Mouse (Mus musculus) midbrain, embryonic 12.5 days (tissue): ENCODE data around the gene Atp13a3. TPM values are rescaled to one million over a fixed set of nuclear protein-coding genes. Genes with fewer than 3 reads are reported as not detected.

Experiments used
- ATAC-seq: fragments of 200-750 bp; cut with Nextera tagmentation; 2 replicates; pipeline ENCODE4 v1.8.0; 2017; ENCODE audit warnings: low read depth, moderate TSS enrichment, moderate library complexity; ENCODE audit not compliant: low FRiP score
- H3K27ac ChIP-seq: fragments of 300-500 bp; sonication (generic); replicated peaks from 2 replicates; pipeline ENCODE4 v1.5.1; 2016; ENCODE audit warnings: mild to moderate bottlenecking
- H3K27me3 ChIP-seq: fragments of 300-500 bp; sonication (generic); 2 replicates; pipeline ENCODE4 v1.6.1; 2016; ENCODE audit warnings: mild to moderate bottlenecking
- H3K36me3 ChIP-seq: fragments of 300-500 bp; sonication (generic); 2 replicates; pipeline ENCODE4 v1.6.1; 2016
- H3K4me1 ChIP-seq: fragments of 300-500 bp; sonication (generic); 2 replicates; pipeline ENCODE4 v1.6.1; 2016
- H3K4me2 ChIP-seq: fragments of 300-500 bp; sonication (generic); replicated peaks from 2 replicates; pipeline ENCODE4 v1.6.1; 2016; ENCODE audit warnings: mild to moderate bottlenecking, moderate library complexity
- H3K4me3 ChIP-seq: fragments of 300-500 bp; sonication (generic); 2 replicates; pipeline ENCODE4 v1.5.1; 2016; ENCODE audit warnings: mild to moderate bottlenecking
- H3K9ac ChIP-seq: fragments of 300-500 bp; sonication (generic); replicated peaks from 2 replicates; pipeline ENCODE4 v1.6.1; 2016; ENCODE audit warnings: mild to moderate bottlenecking, moderate library complexity
- H3K9me3 ChIP-seq: fragments of 300-500 bp; sonication (generic); 2 replicates; pipeline ENCODE4 v1.6.1; 2016; ENCODE audit warnings: mild to moderate bottlenecking
- WGBS: fragments of 180-500 bp; shearing (Covaris S2); methylation state at CpG from one replicate; pipeline ENCODE4 v1.1.7; 2016; 5-methylcytosine and 5-hydroxymethylcytosine counted together
- polyA plus RNA-seq: library from polyadenylated mRNA; unstranded; fragments of >200 nt; fragmentation: Nextera tagmentation; extraction: Ambion mirVana; gene quantifications from 2 replicates; pipeline ENCODE4 v1.2.1, GENCODE M21; 2016

Atp13a3 gene
- polyA plus RNA-seq, 1 experiment from 2014 or later: 11.4 TPM

DNA sequence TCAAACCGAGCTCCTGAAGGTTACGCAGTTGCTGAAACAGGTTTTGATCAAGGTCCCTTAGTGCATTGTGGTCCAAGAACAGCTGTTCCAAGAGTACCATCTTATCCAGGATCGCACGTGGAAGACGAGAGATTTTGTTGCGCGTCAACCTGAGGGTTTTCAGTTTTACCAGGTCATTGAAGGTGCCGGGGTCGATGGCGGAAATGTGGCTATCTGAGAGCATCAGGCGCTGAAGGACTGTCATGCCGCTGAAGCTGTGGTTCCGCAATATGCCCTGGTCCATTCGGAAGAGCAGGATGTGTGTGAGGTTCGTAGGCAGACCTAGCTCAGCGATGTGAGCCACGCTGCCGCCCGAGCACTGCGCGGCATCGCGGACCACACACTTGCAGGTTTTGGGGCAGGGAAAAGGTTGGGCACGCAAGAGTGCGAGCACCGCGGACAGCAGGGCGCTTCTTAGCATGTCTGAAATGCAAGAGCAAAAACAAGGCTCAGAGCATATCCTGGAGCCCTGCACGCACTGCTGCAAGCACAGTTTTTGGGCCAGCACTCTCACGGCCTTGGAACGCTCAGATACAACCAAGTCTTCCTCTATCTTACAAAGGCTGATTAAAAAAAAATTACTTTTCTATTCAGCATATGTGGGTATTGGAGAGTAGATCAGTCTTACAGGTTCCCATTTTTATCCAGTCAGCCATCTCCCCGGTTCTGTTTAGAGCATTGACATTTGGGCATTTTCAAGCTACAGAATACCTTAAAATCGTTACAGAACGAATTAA lies 96.2 kb downstream of the Atp13a3 start:
- H3K36me3 ChIP-seq: no peaks in the 10 kb centered on the region
- no peak for ATAC-seq
- peaks cover 68% of the 10 kb centered on the region for H3K27me3 ChIP-seq
- H3K4me1 ChIP-seq: peaks cover 19% of the 10 kb centered on the region
- H3K9ac ChIP-seq: no peak overlapping the region
- 4% methylated on average over 34 of the region's 34 CpGs for WGBS
- H3K27ac ChIP-seq: no peak overlapping the region
- H3K9me3 ChIP-seq: no peaks in the 10 kb centered on the region
- peak overlapping the region; percentile 59 for H3K4me3 ChIP-seq
- peak overlapping the region; percentile 99 for H3K4me2 ChIP-seq

GRCm38 (mm10) chr16:30308616-30309394 lies 97.0 kb downstream of the Atp13a3 start:
- Histone ChIP-seq H3K9me3 (no peaks in the 10 kb centered on the region), H3K4me1 (peaks cover 19% of the 10 kb centered on the region), H3K27ac (no peak overlapping the region), H3K4me2 (peak overlapping the region; percentile 99), H3K4me3 (peak overlapping the region; percentile 59), H3K9ac (peak overlapping the region; percentile 56), H3K27me3 (peaks cover 75% of the 10 kb centered on the region), H3K36me3 (no peaks in the 10 kb centered on the region)
- ATAC-seq: peak; percentile 47; the same call in 1 of the 2 replicates
- WGBS: under 1% methylated on average over 72 of the region's 72 CpGs

GRCm38 (mm10) chr16:30307961-30308615 lies 97.7 kb downstream of the Atp13a3 start:
- H3K9ac ChIP-seq: peak overlapping the region; percentile 56
- no peak overlapping the region for H3K27ac ChIP-seq
- H3K4me1 ChIP-seq: peaks cover 19% of the 10 kb centered on the region
- ATAC-seq: 0 out of 2 replicates have a peak, but pooled peaks have one; percentile 27
- H3K27me3 ChIP-seq: peaks cover 82% of the 10 kb centered on the region
- H3K9me3 ChIP-seq: no peaks in the 10 kb centered on the region
- 14% methylated on average over 29 of the region's 29 CpGs for WGBS
- H3K36me3 ChIP-seq: no peaks in the 10 kb centered on the region
- H3K4me3 ChIP-seq: peak overlapping the region; percentile 59
- peak overlapping the region; percentile 99 for H3K4me2 ChIP-seq

- Histone ChIP-seq H3K36me3 (no peaks in the 10 kb centered on the region), H3K9ac (no peak overlapping the region), H3K27me3 (peaks cover 88% of the 10 kb centered on the region), H3K27ac (no peak overlapping the region), H3K4me1 (peaks cover 19% of the 10 kb centered on the region), H3K9me3 (no peaks in the 10 kb centered on the region), H3K4me2 (no peak overlapping the region), H3K4me3 (no peak overlapping the region)
- 52% methylated on average over 12 of the region's 12 CpGs for WGBS
- ATAC-seq: no peak
Observed at GRCm38 (mm10) chr16:30307306-30307705, 98.5 kb downstream of the Atp13a3 start.

DNA sequence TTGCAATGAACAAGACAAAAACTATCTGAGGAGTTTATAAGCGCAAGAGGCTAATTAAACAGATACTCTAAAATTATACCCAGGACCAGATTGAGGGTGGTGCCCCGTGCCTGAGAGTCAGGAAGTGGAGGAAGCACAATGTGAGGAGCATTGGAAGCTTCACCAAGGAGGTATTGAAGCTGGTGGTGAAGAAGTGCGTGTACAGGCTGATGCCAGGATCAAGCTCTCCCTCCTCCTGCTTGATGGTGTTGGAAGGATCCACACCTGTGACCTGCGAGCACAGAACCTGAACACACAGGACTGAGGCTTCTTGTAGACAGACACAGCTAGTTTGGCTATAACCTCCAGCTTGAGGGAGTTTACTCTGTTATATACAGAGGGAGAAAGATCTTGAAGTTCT lies 99.7 kb downstream of the Atp13a3 start:
- no peaks in the 10 kb centered on the region for H3K36me3 ChIP-seq
- no peak overlapping the region for H3K27ac ChIP-seq
- peaks cover 79% of the 10 kb centered on the region for H3K27me3 ChIP-seq
- peaks cover 19% of the 10 kb centered on the region for H3K4me1 ChIP-seq
- H3K9ac ChIP-seq: no peak overlapping the region
- no peak for ATAC-seq
- H3K9me3 ChIP-seq: no peaks in the 10 kb centered on the region
- WGBS: 89% methylated on average over 4 of the region's 4 CpGs
- H3K4me3 ChIP-seq: no peak overlapping the region
- no peak overlapping the region for H3K4me2 ChIP-seq

GRCm38 (mm10) chr16:30304236-30304635 lies 101.5 kb downstream of the Atp13a3 start:
- Histone ChIP-seq H3K36me3 (no peaks in the 10 kb centered on the region), H3K4me1 (peaks cover 12% of the 10 kb centered on the region), H3K27me3 (peaks cover 61% of the 10 kb centered on the region), H3K9me3 (no peaks in the 10 kb centered on the region), H3K4me3 (no peak overlapping the region), H3K9ac (no peak overlapping the region), H3K27ac (no peak overlapping the region), H3K4me2 (no peak overlapping the region)
- WGBS: 82% methylated on average over 5 of the region's 5 CpGs
- no peak for ATAC-seq

- Histone ChIP-seq H3K9me3 (no peaks in the 10 kb centered on the region), H3K4me2 (no peak overlapping the region), H3K9ac (no peak overlapping the region), H3K4me1 (peaks cover 4% of the 10 kb centered on the region), H3K36me3 (no peaks in the 10 kb centered on the region), H3K27ac (no peak overlapping the region), H3K4me3 (no peak overlapping the region), H3K27me3 (peaks cover 52% of the 10 kb centered on the region)
- no peak for ATAC-seq
- WGBS: 93% methylated on average over 2 of the region's 2 CpGs
Observed at GRCm38 (mm10) chr16:30303411-30303810, 102.4 kb downstream of the Atp13a3 start.

DNA sequence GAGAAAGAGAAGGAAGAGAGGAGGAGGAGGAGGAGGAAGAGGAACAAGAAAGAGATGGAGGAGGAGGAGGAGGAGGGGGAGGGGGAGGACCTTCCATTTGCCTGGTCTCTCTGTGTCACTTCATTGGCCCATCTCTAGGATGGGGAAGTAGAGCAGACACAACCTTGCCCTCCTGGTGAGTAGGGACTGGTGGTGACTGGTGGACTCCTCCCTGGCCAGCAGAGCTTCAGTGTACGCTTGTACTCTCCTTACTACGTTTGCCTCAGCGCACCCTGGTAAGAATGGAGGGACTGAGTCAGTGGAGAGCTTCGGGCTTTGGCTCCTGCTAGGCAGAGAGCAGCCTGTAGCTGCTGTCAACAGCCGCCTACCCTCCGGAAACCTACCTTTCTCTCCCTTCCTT lies 103.1 kb downstream of the Atp13a3 start:
- peaks cover 45% of the 10 kb centered on the region for H3K27me3 ChIP-seq
- ATAC-seq: no peak
- 91% methylated on average over 6 of the region's 6 CpGs for WGBS

GRCm38 (mm10) chr16:30299711-30300277 lies 106.0 kb downstream of the Atp13a3 start:
- Histone ChIP-seq H3K9ac (no peak overlapping the region), H3K27ac (no peak overlapping the region)
- WGBS: 74% methylated on average over 10 of the region's 10 CpGs

More for the DNA sequence above, 103.1 kb downstream of the Atp13a3 start:
- Histone ChIP-seq H3K4me1 (no peaks in the 10 kb centered on the region), H3K27ac (no peak overlapping the region), H3K36me3 (no peaks in the 10 kb centered on the region), H3K4me2 (no peak overlapping the region), H3K9me3 (no peaks in the 10 kb centered on the region), H3K4me3 (no peak overlapping the region), H3K9ac (no peak overlapping the region)

GRCm38 (mm10) chr16:30297450-30297849 lies 108.3 kb downstream of the Atp13a3 start:
- H3K9ac ChIP-seq: no peak overlapping the region
- no peak overlapping the region for H3K4me2 ChIP-seq
- H3K27me3 ChIP-seq: peaks cover 10% of the 10 kb centered on the region
- H3K27ac ChIP-seq: no peak overlapping the region
- no peaks in the 10 kb centered on the region for H3K36me3 ChIP-seq
- no peaks in the 10 kb centered on the region for H3K9me3 ChIP-seq
- WGBS: 91% methylated on average over 7 of the region's 7 CpGs
- no peaks in the 10 kb centered on the region for H3K4me1 ChIP-seq
- ATAC-seq: no peak
- no peak overlapping the region for H3K4me3 ChIP-seq

More at GRCm38 (mm10) chr16:30299711-30300277, 106.0 kb downstream of the Atp13a3 start:
- Histone ChIP-seq H3K36me3 (no peaks in the 10 kb centered on the region), H3K9me3 (no peaks in the 10 kb centered on the region), H3K27me3 (peaks cover 30% of the 10 kb centered on the region), H3K4me3 (no peak overlapping the region), H3K4me1 (no peaks in the 10 kb centered on the region), H3K4me2 (no peak overlapping the region)
- no peak for ATAC-seq

DNA sequence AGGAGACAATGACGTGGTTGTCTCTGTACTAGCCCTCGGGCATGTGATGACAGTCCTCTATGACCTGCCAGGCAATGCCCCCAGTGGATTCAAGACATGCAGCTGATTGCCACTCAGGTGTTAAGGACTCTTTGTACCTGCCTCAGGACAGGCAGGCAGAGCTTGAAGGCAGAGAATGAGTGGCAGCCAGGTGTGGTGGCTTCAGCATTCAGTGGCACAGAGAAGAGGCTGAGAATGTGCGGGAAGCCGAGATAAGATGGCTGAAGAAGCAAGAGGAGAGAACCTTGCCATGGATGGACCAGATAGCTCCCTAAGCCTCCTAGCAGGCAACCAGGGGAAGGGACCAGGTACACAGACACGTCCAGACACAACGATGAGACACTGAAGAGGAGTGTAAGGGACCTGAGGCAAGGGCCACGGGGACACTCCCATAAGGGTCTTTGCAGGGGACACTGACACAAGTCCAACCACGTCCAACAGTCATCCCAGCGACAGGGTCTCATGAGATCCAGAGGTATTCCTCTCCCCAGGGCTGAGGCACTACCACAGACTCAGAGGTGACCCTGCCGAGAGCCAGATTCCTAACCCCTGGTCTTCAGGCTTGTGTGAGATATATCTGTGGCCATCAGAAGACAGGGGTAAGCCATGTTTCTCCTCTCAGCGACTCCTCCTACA lies 109.0 kb downstream of the Atp13a3 start:
- Histone ChIP-seq H3K4me1 (no peaks in the 10 kb centered on the region), H3K27me3 (peaks cover 8% of the 10 kb centered on the region), H3K4me3 (no peak overlapping the region), H3K36me3 (no peaks in the 10 kb centered on the region), H3K9me3 (no peaks in the 10 kb centered on the region), H3K9ac (no peak overlapping the region), H3K4me2 (no peak overlapping the region), H3K27ac (no peak overlapping the region)
- ATAC-seq: no peak
- 86% methylated on average over 11 of the region's 11 CpGs for WGBS
